Mouse (Mus musculus): ENCODE measurements around the gene Mgll. TPM values are rescaled to one million over a fixed set of nuclear protein-coding genes. Genes with fewer than 3 reads are reported as not detected.
A peak's percentile ranks its signal among the peaks of the same experiment; 100 is the strongest.

Gene Mgll
- polyA plus RNA-seq, 1 experiment from 2014 or later = 19.3 TPM

- Histone ChIP-seq H3K27me3 (replicated peaks; ENCODE audit: control insufficient read depth, insufficient read depth, low read length) (no peaks in the 10 kb centered on the region), H3K4me3 (ENCODE audit: low read depth, low read length) (no peak overlapping the region), H3K9ac (ENCODE audit: low read length) (no peak overlapping the region), H3K4me2 (ENCODE audit: low read length) (no peak overlapping the region), H3K36me3 (ENCODE audit: control insufficient read depth, insufficient read depth, low read length) (no peaks in the 10 kb centered on the region), H3K9me3 (replicated peaks; ENCODE audit: control insufficient read depth, low read length) (no peaks in the 10 kb centered on the region), H3K27ac (ENCODE audit: low read depth, low read length) (no peak overlapping the region), H3K4me1 (ENCODE audit: control insufficient read depth, insufficient read depth, low read length) (peaks cover 12% of the 10 kb centered on the region)
- WGBS = 51% methylated on average over 4 of the region's 4 CpGs
- no peak for ATAC-seq
- no peak for DNase-seq (ENCODE audit: low spot score)
These were observed 57.7 kb downstream of the Mgll start for GRCm38 (mm10) chr6:88781919-88782318.

- DNase-seq (ENCODE audit: low spot score) (no peak), ATAC-seq (no peak)
- Histone ChIP-seq H3K4me3 (ENCODE audit: low read depth, low read length) (no peak overlapping the region), H3K27ac (ENCODE audit: low read depth, low read length) (no peak overlapping the region), H3K4me2 (ENCODE audit: low read length) (no peak overlapping the region), H3K9ac (ENCODE audit: low read length) (no peak overlapping the region), H3K36me3 (ENCODE audit: control insufficient read depth, insufficient read depth, low read length) (no peaks in the 10 kb centered on the region), H3K27me3 (replicated peaks; ENCODE audit: control insufficient read depth, insufficient read depth, low read length) (no peaks in the 10 kb centered on the region), H3K4me1 (ENCODE audit: control insufficient read depth, insufficient read depth, low read length) (peaks cover 12% of the 10 kb centered on the region), H3K9me3 (replicated peaks; ENCODE audit: control insufficient read depth, low read length) (no peaks in the 10 kb centered on the region)
- WGBS = 58% methylated on average over 4 of the region's 4 CpGs
These were observed 58.8 kb downstream of the Mgll start for GRCm38 (mm10) chr6:88782981-88783397.

GRCm38 (mm10) chr6:88784691-88785173 lies 60.5 kb downstream of the Mgll start:
- H3K9me3 ChIP-seq (replicated peaks; ENCODE audit: control insufficient read depth, low read length) = no peaks in the 10 kb centered on the region

GRCm38 (mm10) chr6:88785331-88785730 lies 61.1 kb downstream of the Mgll start:
- DNase-seq (ENCODE audit: low spot score) (peak; percentile 56), ATAC-seq (peak; percentile 56; the same call in 1 of the 2 replicates)
- no peaks in the 10 kb centered on the region for H3K36me3 ChIP-seq (ENCODE audit: control insufficient read depth, insufficient read depth, low read length)
- no peak overlapping the region for H3K4me2 ChIP-seq (ENCODE audit: low read length)
- 37% methylated on average over 5 of the region's 5 CpGs for WGBS
- no peaks in the 10 kb centered on the region for H3K27me3 ChIP-seq (replicated peaks; ENCODE audit: control insufficient read depth, insufficient read depth, low read length)
- no peaks in the 10 kb centered on the region for H3K9me3 ChIP-seq (replicated peaks; ENCODE audit: control insufficient read depth, low read length)
- no peak overlapping the region for H3K4me3 ChIP-seq (ENCODE audit: low read depth, low read length)
- H3K9ac ChIP-seq (ENCODE audit: low read length) = no peak overlapping the region
- no peak overlapping the region for H3K27ac ChIP-seq (ENCODE audit: low read depth, low read length)
- peaks cover 15% of the 10 kb centered on the region for H3K4me1 ChIP-seq (ENCODE audit: control insufficient read depth, insufficient read depth, low read length)

More at GRCm38 (mm10) chr6:88784691-88785173, 60.5 kb downstream of the Mgll start:
- Histone ChIP-seq H3K9ac (ENCODE audit: low read length) (no peak overlapping the region), H3K36me3 (ENCODE audit: control insufficient read depth, insufficient read depth, low read length) (no peaks in the 10 kb centered on the region), H3K27me3 (replicated peaks; ENCODE audit: control insufficient read depth, insufficient read depth, low read length) (no peaks in the 10 kb centered on the region), H3K4me1 (ENCODE audit: control insufficient read depth, insufficient read depth, low read length) (peaks cover 15% of the 10 kb centered on the region), H3K27ac (ENCODE audit: low read depth, low read length) (no peak overlapping the region), H3K4me3 (ENCODE audit: low read depth, low read length) (no peak overlapping the region), H3K4me2 (ENCODE audit: low read length) (no peak overlapping the region)
- 56% methylated on average over 7 of the region's 7 CpGs for WGBS
- DNase-seq (ENCODE audit: low spot score) (no peak), ATAC-seq (no peak)

GRCm38 (mm10) chr6:88785781-88786542 lies 61.8 kb downstream of the Mgll start:
- no peaks in the 10 kb centered on the region for H3K36me3 ChIP-seq (ENCODE audit: control insufficient read depth, insufficient read depth, low read length)
- no peaks in the 10 kb centered on the region for H3K9me3 ChIP-seq (replicated peaks; ENCODE audit: control insufficient read depth, low read length)
- DNase-seq (ENCODE audit: low spot score) (no peak), ATAC-seq (no peak)
- H3K9ac ChIP-seq (ENCODE audit: low read length) = no peak overlapping the region
- H3K4me3 ChIP-seq (ENCODE audit: low read depth, low read length) = no peak overlapping the region
- WGBS = 78% methylated on average over 10 of the region's 10 CpGs
- peaks cover 16% of the 10 kb centered on the region for H3K4me1 ChIP-seq (ENCODE audit: control insufficient read depth, insufficient read depth, low read length)
- no peak overlapping the region for H3K4me2 ChIP-seq (ENCODE audit: low read length)
- no peak overlapping the region for H3K27ac ChIP-seq (ENCODE audit: low read depth, low read length)
- no peaks in the 10 kb centered on the region for H3K27me3 ChIP-seq (replicated peaks; ENCODE audit: control insufficient read depth, insufficient read depth, low read length)

GRCm38 (mm10) chr6:88786732-88787445 lies 62.7 kb downstream of the Mgll start:
- no peaks in the 10 kb centered on the region for H3K36me3 ChIP-seq (ENCODE audit: control insufficient read depth, insufficient read depth, low read length)
- DNase-seq (ENCODE audit: low spot score) (no peak), ATAC-seq (no peak)
- H3K27ac ChIP-seq (ENCODE audit: low read depth, low read length) = no peak overlapping the region
- H3K27me3 ChIP-seq (replicated peaks; ENCODE audit: control insufficient read depth, insufficient read depth, low read length) = no peaks in the 10 kb centered on the region
- H3K4me3 ChIP-seq (ENCODE audit: low read depth, low read length) = no peak overlapping the region
- no peak overlapping the region for H3K9ac ChIP-seq (ENCODE audit: low read length)
- 86% methylated on average over 15 of the region's 15 CpGs for WGBS
- no peaks in the 10 kb centered on the region for H3K9me3 ChIP-seq (replicated peaks; ENCODE audit: control insufficient read depth, low read length)
- H3K4me2 ChIP-seq (ENCODE audit: low read length) = no peak overlapping the region
- H3K4me1 ChIP-seq (ENCODE audit: control insufficient read depth, insufficient read depth, low read length) = peaks cover 24% of the 10 kb centered on the region

GRCm38 (mm10) chr6:88787496-88787895 lies 63.3 kb downstream of the Mgll start:
- peak; percentile 25 for DNase-seq (ENCODE audit: low spot score)
- H3K9ac ChIP-seq (ENCODE audit: low read length) = no peak overlapping the region
- no peaks in the 10 kb centered on the region for H3K36me3 ChIP-seq (ENCODE audit: control insufficient read depth, insufficient read depth, low read length)
- no peak overlapping the region for H3K4me3 ChIP-seq (ENCODE audit: low read depth, low read length)
- 69% methylated on average over 14 of the region's 14 CpGs for WGBS
- no peak overlapping the region for H3K4me2 ChIP-seq (ENCODE audit: low read length)
- peak overlapping the region; percentile 29; the same call in 1 of the 2 replicates for H3K27ac ChIP-seq (ENCODE audit: low read depth, low read length)
- H3K4me1 ChIP-seq (ENCODE audit: control insufficient read depth, insufficient read depth, low read length) = peaks cover 30% of the 10 kb centered on the region
- no peak for ATAC-seq
- H3K9me3 ChIP-seq (replicated peaks; ENCODE audit: control insufficient read depth, low read length) = no peaks in the 10 kb centered on the region
- H3K27me3 ChIP-seq (replicated peaks; ENCODE audit: control insufficient read depth, insufficient read depth, low read length) = no peaks in the 10 kb centered on the region

- Histone ChIP-seq H3K36me3 (ENCODE audit: control insufficient read depth, insufficient read depth, low read length) (no peaks in the 10 kb centered on the region), H3K4me3 (ENCODE audit: low read depth, low read length) (no peak overlapping the region), H3K4me2 (ENCODE audit: low read length) (no peak overlapping the region), H3K4me1 (ENCODE audit: control insufficient read depth, insufficient read depth, low read length) (peaks cover 37% of the 10 kb centered on the region), H3K27ac (ENCODE audit: low read depth, low read length) (peak overlapping the region; percentile 58; the same call in 1 of the 2 replicates), H3K27me3 (replicated peaks; ENCODE audit: control insufficient read depth, insufficient read depth, low read length) (no peaks in the 10 kb centered on the region), H3K9ac (ENCODE audit: low read length) (no peak overlapping the region), H3K9me3 (replicated peaks; ENCODE audit: control insufficient read depth, low read length) (no peaks in the 10 kb centered on the region)
- 67% methylated on average over 11 of the region's 11 CpGs for WGBS
- no peak for ATAC-seq
- peak; percentile 32 for DNase-seq (ENCODE audit: low spot score)
These were observed 64.0 kb downstream of the Mgll start for GRCm38 (mm10) chr6:88788219-88788618.

- peak overlapping the region; percentile 46; the same call in 1 of the 2 replicates for H3K27ac ChIP-seq (ENCODE audit: low read depth, low read length)
- 30% methylated on average over 9 of the region's 9 CpGs for WGBS
These were observed 67.1 kb downstream of the Mgll start for GRCm38 (mm10) chr6:88791299-88791698.

More at GRCm38 (mm10) chr6:88791299-88791698, 67.1 kb downstream of the Mgll start:
- peak; percentile 78 for DNase-seq (ENCODE audit: low spot score)
- Histone ChIP-seq H3K27me3 (replicated peaks; ENCODE audit: control insufficient read depth, insufficient read depth, low read length) (no peaks in the 10 kb centered on the region), H3K36me3 (ENCODE audit: control insufficient read depth, insufficient read depth, low read length) (no peaks in the 10 kb centered on the region), H3K4me3 (ENCODE audit: low read depth, low read length) (no peak overlapping the region), H3K4me1 (ENCODE audit: control insufficient read depth, insufficient read depth, low read length) (peaks cover 34% of the 10 kb centered on the region), H3K9ac (ENCODE audit: low read length) (no peak overlapping the region), H3K4me2 (ENCODE audit: low read length) (no peak overlapping the region), H3K9me3 (replicated peaks; ENCODE audit: control insufficient read depth, low read length) (no peaks in the 10 kb centered on the region)
- peak; percentile 32 for ATAC-seq
